Mouse (Mus musculus): Measurements from ENCODE around the gene Epas1. TPM values are rescaled to one million over a fixed set of nuclear protein-coding genes. Genes with fewer than 3 reads are reported as not detected.

Gene Epas1
- total RNA-seq, 2 experiments from 2014 or later, result 222 to 225 TPM

Other genes with a start within 250 kb of the Epas1 start
- gene Gm10309, start 248.5 kb upstream of the Epas1 start, total RNA-seq (2021), result not detected
- gene Tmem247, start 163.6 kb downstream of the Epas1 start, total RNA-seq (2021), result not detected
- gene Atp6v1e2, start 194.2 kb downstream of the Epas1 start, total RNA-seq (2021), result not detected
- 100 to 1,000 TPM; 168 to 176 TPM for gene Rhoq, start 209.4 kb downstream of the Epas1 start, total RNA-seq (2021)